Mouse (Mus musculus): ENCODE data around the gene Borcs5.

- TF ChIP-seq CTCF (IDR thresholded peaks at IDR 0.05) (no peak), EP300 (IDR thresholded peaks at IDR 0.05) (no peak)
These were observed 38.7 kb downstream of the Borcs5 start for GRCm38 (mm10) chr6:134678037-134678436.

Measured in lung, postnatal 0 days (tissue).